Mouse (Mus musculus): ENCODE results near the gene Zfp830. TPM values are rescaled to one million over a fixed set of nuclear protein-coding genes. Genes with fewer than 3 reads are reported as not detected.

Zfp830 gene
- polyA plus RNA-seq, 1 experiment, result 8.6 TPM

DNA sequence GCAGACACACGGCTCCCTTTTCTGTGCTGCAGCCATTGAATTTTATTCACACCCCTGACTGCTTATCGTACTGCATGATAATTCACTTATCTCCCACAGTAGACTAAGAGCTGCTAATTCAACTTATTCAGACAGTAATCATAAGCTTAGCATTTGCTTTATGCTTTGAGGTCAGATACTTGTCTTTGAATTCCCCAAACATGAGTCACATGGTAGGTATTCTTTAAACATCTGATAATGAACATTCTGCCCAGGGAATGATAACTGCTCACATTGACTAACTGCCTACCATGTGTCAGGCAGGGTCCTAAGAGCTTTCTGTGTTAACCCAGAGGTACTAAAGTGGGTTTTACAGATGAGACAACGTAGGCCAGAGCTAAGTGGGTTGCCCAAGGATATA is 42.5 kb downstream of the Zfp830 start:
- no peaks in the 10 kb centered on the region for H3K27me3 ChIP-seq (ENCODE audit: control insufficient read depth, insufficient read depth, insufficient read length)
- peaks cover 32% of the 10 kb centered on the region for H3K36me3 ChIP-seq (ENCODE audit: control insufficient read depth, insufficient read depth)
- no peak overlapping the region for H3ac ChIP-seq (ENCODE audit: control insufficient read depth, insufficient read length, low read depth)
- TF ChIP-seq MYOG (IDR thresholded peaks at IDR 0.05; ENCODE audit: control insufficient read depth, extremely low read depth, insufficient read length), result no peak
- no peaks in the 10 kb centered on the region for H3K79me2 ChIP-seq (ENCODE audit: control insufficient read depth, insufficient read depth)
- H3K79me3 ChIP-seq (ENCODE audit: low read depth), result no peaks in the 10 kb centered on the region
- H3K4me3 ChIP-seq (ENCODE audit: insufficient read depth, poor library complexity, severe bottlenecking), result no peak overlapping the region

DNA sequence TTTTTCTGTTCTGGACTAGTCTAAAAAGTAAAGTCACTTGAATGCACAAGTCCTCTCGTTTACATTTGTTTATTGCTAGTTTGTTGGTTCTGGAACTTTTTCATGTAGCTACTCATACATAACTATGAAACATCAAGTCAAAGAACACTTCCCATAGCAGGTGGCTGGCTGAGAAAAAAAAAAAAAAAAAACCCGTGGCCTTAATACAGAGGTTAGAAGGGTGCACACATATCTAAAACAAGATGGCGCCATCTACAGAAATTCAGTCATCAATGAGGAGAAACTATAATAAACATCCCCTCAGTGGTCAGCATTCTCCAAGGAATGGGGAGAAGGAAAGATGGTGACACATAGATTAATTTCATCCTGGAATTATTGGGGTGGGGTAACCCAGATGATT is 43.2 kb downstream of the Zfp830 start:
- no peak for TF ChIP-seq USF1 (IDR thresholded peaks at IDR 0.05; ENCODE audit: low read depth)
- no peak for TF ChIP-seq CEBPB (IDR thresholded peaks at IDR 0.05; ENCODE audit: low read depth)
- no peak for TF ChIP-seq FOSL1 (IDR thresholded peaks at IDR 0.05; ENCODE audit: insufficient read depth, low read length, poor library complexity, severe bottlenecking)
- TF ChIP-seq CTCF (IDR thresholded peaks at IDR 0.05; ENCODE audit: control insufficient read depth, insufficient read depth, insufficient read length), result no peak
- no peak for TF ChIP-seq MYOG (IDR thresholded peaks at IDR 0.05; ENCODE audit: control insufficient read depth, extremely low read depth, insufficient read length)
- no peak for TF ChIP-seq MAX (IDR thresholded peaks at IDR 0.05)
- no peak for TF ChIP-seq MYOD1 (IDR thresholded peaks at IDR 0.05; ENCODE audit: control insufficient read depth, insufficient read length, low read depth)
- H3K4me3 ChIP-seq (ENCODE audit: insufficient read depth, poor library complexity, severe bottlenecking), result no peak overlapping the region
- H3K79me2 ChIP-seq (ENCODE audit: control insufficient read depth, insufficient read depth), result no peaks in the 10 kb centered on the region

DNA sequence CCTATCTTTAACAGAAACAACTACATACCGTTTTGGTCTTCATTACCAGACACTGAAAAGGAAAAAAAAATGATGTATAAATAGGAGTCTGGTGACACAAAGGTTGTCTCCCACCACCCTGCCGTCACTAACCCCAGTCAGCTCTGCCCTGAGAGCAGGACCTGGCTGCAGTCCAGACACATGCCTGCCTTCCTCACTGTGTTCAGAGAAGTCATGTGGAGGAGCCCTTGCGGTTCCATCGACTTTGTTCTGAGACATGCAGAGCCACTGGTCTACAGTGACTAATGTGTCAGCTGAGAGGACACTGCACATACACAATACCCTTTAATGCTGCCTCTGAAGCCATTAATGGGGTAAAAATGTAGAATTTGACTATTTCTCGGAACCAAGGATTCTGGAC is 44.3 kb downstream of the Zfp830 start:
- no peak for TF ChIP-seq CEBPB (IDR thresholded peaks at IDR 0.05; ENCODE audit: low read depth)
- Histone ChIP-seq H3K79me3 (ENCODE audit: low read depth) (no peaks in the 10 kb centered on the region), H3K4me3 (ENCODE audit: insufficient read depth, poor library complexity, severe bottlenecking) (no peak overlapping the region), H3K79me2 (ENCODE audit: control insufficient read depth, insufficient read depth) (no peaks in the 10 kb centered on the region), H3ac (ENCODE audit: control insufficient read depth, insufficient read length, low read depth) (no peak overlapping the region), H3K27me3 (ENCODE audit: control insufficient read depth, insufficient read depth, insufficient read length) (no peaks in the 10 kb centered on the region), H3K36me3 (ENCODE audit: control insufficient read depth, insufficient read depth) (peaks cover 16% of the 10 kb centered on the region)

More for the DNA sequence above, 43.2 kb downstream of the Zfp830 start:
- Histone ChIP-seq H3ac (ENCODE audit: control insufficient read depth, insufficient read length, low read depth) (no peak overlapping the region), H3K79me3 (ENCODE audit: low read depth) (no peaks in the 10 kb centered on the region), H3K27me3 (ENCODE audit: control insufficient read depth, insufficient read depth, insufficient read length) (no peaks in the 10 kb centered on the region), H3K36me3 (ENCODE audit: control insufficient read depth, insufficient read depth) (peaks cover 25% of the 10 kb centered on the region)

Other genes starting within 250 kb of the Zfp830 start
- gene Cct6b, start within 50 bp of the Zfp830 start, polyA plus RNA-seq (2012; fragmentation: generic; extraction: Trizol), result 0.08 TPM
- 14.7 TPM for gene Lig3, start 16.8 kb downstream of the Zfp830 start, polyA plus RNA-seq (2012; fragmentation: generic; extraction: Trizol)
- 2.8 TPM for gene Rffl, start 106.9 kb downstream of the Zfp830 start, polyA plus RNA-seq (2012; fragmentation: generic; extraction: Trizol)
- 13.4 TPM for gene Rad51d, start 126.3 kb downstream of the Zfp830 start, polyA plus RNA-seq (2012; fragmentation: generic; extraction: Trizol)
- 0.08 TPM for gene Fndc8, start 127.8 kb downstream of the Zfp830 start, polyA plus RNA-seq (2012; fragmentation: generic; extraction: Trizol)
- gene Nle1, start 144.1 kb downstream of the Zfp830 start, polyA plus RNA-seq (2012; fragmentation: generic; extraction: Trizol), result 46.5 TPM
- 0.15 TPM for gene Unc45b, start 146.2 kb downstream of the Zfp830 start, polyA plus RNA-seq (2012; fragmentation: generic; extraction: Trizol)
- gene Slfn5, start 187.0 kb downstream of the Zfp830 start, polyA plus RNA-seq (2012; fragmentation: generic; extraction: Trizol), result 0.13 TPM
- gene Slfn9, start 227.5 kb downstream of the Zfp830 start, polyA plus RNA-seq (2012; fragmentation: generic; extraction: Trizol), result 0.94 TPM